Mouse (Mus musculus): ENCODE measurements at regions not wholly inside any gene's neighbourhood (a gene's known extent, or its start where the extent isn't known, plus 50 kb on each side); places are given as distances from the start of the nearest gene placed in this dataset.

GRCm38 (mm10) chr12:77071700-77072099 is 109.7 kb upstream of the Max start:
- TF ChIP-seq CTCF (IDR thresholded peaks at IDR 0.05; ENCODE audit: extremely low read depth, insufficient read depth, insufficient read length, insufficient replicate concordance), result no peak
- no peak for TF ChIP-seq POLR2A (IDR thresholded peaks at IDR 0.05; ENCODE audit: low read depth, low read length)
